30 mouse cellular contexts compared by ENCODE assay signal in the genomic region with DNA sequence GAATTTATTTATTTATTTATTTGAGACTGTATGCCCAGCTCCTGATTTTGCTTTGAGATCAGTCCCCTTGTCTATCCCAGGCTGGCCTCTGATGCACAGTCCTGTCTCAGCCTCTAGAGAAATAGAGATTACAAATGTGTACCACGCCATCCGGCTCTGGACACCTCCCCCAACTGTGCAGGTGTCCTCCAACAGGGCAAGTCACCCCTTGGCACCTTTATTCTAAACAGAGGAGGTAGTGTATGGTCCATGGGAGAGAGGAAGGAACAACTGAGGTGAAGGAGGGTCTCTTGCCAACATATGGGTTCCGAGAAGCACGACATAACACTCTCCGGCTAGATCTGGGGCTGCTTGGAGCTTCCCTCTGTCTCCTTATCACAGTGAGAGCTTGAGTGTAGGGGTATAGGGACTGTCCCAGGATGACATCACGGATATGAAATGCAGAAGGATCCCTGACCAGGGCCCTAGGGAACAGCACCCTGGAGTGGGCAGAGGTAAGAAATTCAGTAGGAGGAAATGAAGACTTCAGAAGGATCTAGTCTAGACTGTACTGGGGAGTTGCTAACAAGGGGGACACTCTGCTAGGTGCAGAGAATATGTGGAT. TPM values are rescaled to one million over a fixed set of nuclear protein-coding genes. Genes with fewer than 3 reads are reported as not detected.
DNase-seq lines count a peak whose midpoint lies in the region; ATAC-seq and TF ChIP-seq lines count a peak whose summit lies in the region.
"Had no signal": no experiment of that assay in that cellular context is flagged by ENCODE, and none has a peak within 500 bp of the region (broad histone marks: within the 10 kb centered on the region; RNA-seq: fewer than 3 reads in every experiment).

No protein-coding gene starts in this region.

- H3K9me3 ChIP-seq in erythroblast, embryonic 14.5 days (ENCODE audit: control insufficient read depth, low read length): peaks cover 7% of the 10 kb centered on the region; the same call in 1 of the 2 replicates
- H3K9me3 ChIP-seq in midbrain, embryonic 13.5 days: no peaks in the 10 kb centered on the region
- no peaks in the 10 kb centered on the region for H3K9me3 ChIP-seq in midbrain, embryonic 16.5 days (replicated peaks; ENCODE audit: control insufficient read depth, low read length, poor library complexity, severe bottlenecking)
- H3K9me3 ChIP-seq in liver, embryonic 12.5 days (replicated peaks): no peaks in the 10 kb centered on the region
- H3K9me3 ChIP-seq in liver, postnatal 0 days (ENCODE audit: low read length): no peaks in the 10 kb centered on the region
- H3K9me3 ChIP-seq: embryonic facial prominence, embryonic 10.5 days; embryonic facial prominence, embryonic 15.5 days; limb, embryonic 13.5 days; midbrain, embryonic 10.5 days had no signal

- H3K9ac ChIP-seq in midbrain, embryonic 13.5 days (replicated peaks): no peak overlapping the region
- H3K9ac ChIP-seq in midbrain, embryonic 16.5 days (ENCODE audit: low read depth, low read length): no peak overlapping the region
- peak overlapping the region; percentile 59 for H3K9ac ChIP-seq in liver, embryonic 12.5 days
- H3K9ac ChIP-seq in liver, postnatal 0 days (replicated peaks): 0 out of 2 replicates have a peak overlapping the region, but pooled peaks have one; percentile 59
- H3K9ac ChIP-seq: embryonic facial prominence, embryonic 15.5 days; heart, embryonic 12.5 days; hindbrain, embryonic 14.5 days; limb, embryonic 13.5 days had no signal

- H3K4me3 ChIP-seq in erythroblast, embryonic 14.5 days (replicated peaks): peak overlapping the region; percentile 42
- no peak overlapping the region for H3K4me3 ChIP-seq in midbrain, embryonic 13.5 days (replicated peaks)
- H3K4me3 ChIP-seq in midbrain, embryonic 16.5 days (ENCODE audit: low read depth, low read length): no peak overlapping the region
- 0 out of 2 replicates have a peak overlapping the region, but pooled peaks have one; percentile 11 for H3K4me3 ChIP-seq in liver, embryonic 12.5 days
- H3K4me3 ChIP-seq in liver, postnatal 0 days (ENCODE audit: low read depth, low read length): no peak overlapping the region
- H3K4me3 ChIP-seq: embryonic facial prominence, embryonic 10.5 days; embryonic facial prominence, embryonic 15.5 days; heart, embryonic 12.5 days; left cerebral cortex, adult 2 months; limb, embryonic 13.5 days; midbrain, embryonic 10.5 days had no signal

- WGBS in midbrain, embryonic 13.5 days: 90% methylated on average over 6 of the region's 6 CpGs
- whole genome bisulfite sequencing in midbrain, embryonic 16.5 days: 91% methylated on average over 6 of the region's 6 CpGs
- WGBS in liver, embryonic 12.5 days (ENCODE audit: insufficient replicate concordance): 78% methylated on average over 6 of the region's 6 CpGs
- WGBS in liver, postnatal 0 days (ENCODE audit: insufficient replicate concordance): 69% methylated on average over 6 of the region's 6 CpGs

- no peak for TF ChIP-seq CTCF in liver, postnatal 0 days (IDR thresholded peaks at IDR 0.05; ENCODE audit: low read depth)

- no peaks in the 10 kb centered on the region for H3K27me3 ChIP-seq in erythroblast, embryonic 14.5 days (ENCODE audit: control insufficient read depth)
- H3K27me3 ChIP-seq in midbrain, embryonic 13.5 days: no peaks in the 10 kb centered on the region
- H3K27me3 ChIP-seq in midbrain, embryonic 16.5 days (ENCODE audit: control insufficient read depth, insufficient read depth, low read depth, low read length): no peaks in the 10 kb centered on the region
- H3K27me3 ChIP-seq in liver, embryonic 12.5 days (replicated peaks): peaks cover 6% of the 10 kb centered on the region; the same call in 1 of the 2 replicates
- no peaks in the 10 kb centered on the region for H3K27me3 ChIP-seq in liver, postnatal 0 days (ENCODE audit: insufficient read depth, low read length)
- H3K27me3 ChIP-seq: embryonic facial prominence, embryonic 15.5 days; heart, embryonic 12.5 days; limb, embryonic 13.5 days had no signal

- no peak overlapping the region for H3K27ac ChIP-seq in midbrain, embryonic 13.5 days
- H3K27ac ChIP-seq in midbrain, embryonic 16.5 days (ENCODE audit: low read length): no peak overlapping the region
- H3K27ac ChIP-seq in liver, embryonic 12.5 days: peak overlapping the region; percentile 65
- peak overlapping the region; percentile 88 for H3K27ac ChIP-seq in liver, postnatal 0 days (ENCODE audit: low read depth)
- H3K27ac ChIP-seq: embryonic facial prominence, embryonic 10.5 days; embryonic facial prominence, embryonic 15.5 days; hindbrain, embryonic 14.5 days; left cerebral cortex, adult 2 months; limb, embryonic 13.5 days; midbrain, embryonic 10.5 days had no signal

- TF ChIP-seq EP300 in liver, postnatal 0 days (IDR thresholded peaks at IDR 0.05; ENCODE audit: low read depth): no peak

- ATAC-seq in erythroblast, adult 5-6 weeks (replicated peaks; ENCODE audit: low FRiP score, poor library complexity, severe bottlenecking): no peak
- ATAC-seq in midbrain, embryonic 13.5 days: 0 out of 2 replicates have a peak, but pooled peaks have one; percentile 17
- no peak for ATAC-seq in midbrain, embryonic 16.5 days
- peak; percentile 55 for ATAC-seq in liver, embryonic 12.5 days
- no peak for ATAC-seq in liver, postnatal 0 days
- ATAC-seq: forebrain, embryonic 14.5 days; intestine, postnatal 0 days had no signal

- peaks cover 52% of the 10 kb centered on the region for H3K36me3 ChIP-seq in erythroblast, embryonic 14.5 days (ENCODE audit: control insufficient read depth)
- no peaks in the 10 kb centered on the region for H3K36me3 ChIP-seq in midbrain, embryonic 13.5 days
- no peaks in the 10 kb centered on the region for H3K36me3 ChIP-seq in midbrain, embryonic 16.5 days (ENCODE audit: control insufficient read depth, insufficient read depth, low read length)
- peaks cover 36% of the 10 kb centered on the region for H3K36me3 ChIP-seq in liver, embryonic 12.5 days
- H3K36me3 ChIP-seq in liver, postnatal 0 days (replicated peaks; ENCODE audit: insufficient read depth, low read length): peaks cover 13% of the 10 kb centered on the region; the same call in 1 of the 2 replicates
- H3K36me3 ChIP-seq: embryonic facial prominence, embryonic 10.5 days; embryonic facial prominence, embryonic 15.5 days; heart, embryonic 12.5 days; limb, embryonic 13.5 days; midbrain, embryonic 10.5 days had no signal

- no peak overlapping the region for H3K4me2 ChIP-seq in midbrain, embryonic 13.5 days (replicated peaks)
- no peak overlapping the region for H3K4me2 ChIP-seq in midbrain, embryonic 16.5 days (ENCODE audit: low read length)
- peak overlapping the region; percentile 58 for H3K4me2 ChIP-seq in liver, embryonic 12.5 days
- peak overlapping the region; percentile 88 for H3K4me2 ChIP-seq in liver, postnatal 0 days (ENCODE audit: low read depth, low read length)
- H3K4me2 ChIP-seq: embryonic facial prominence, embryonic 15.5 days; heart, embryonic 12.5 days; hindbrain, embryonic 14.5 days; limb, embryonic 13.5 days had no signal

- no peak for DNase-seq in liver, postnatal 0 days
- no peak for DNase-seq in layer of hippocampus, adult 9-11 months
- DNase-seq in c-Kit-positive CD71-positive TER-119-positive erythroid progenitor cells, embryonic 14.5 days (ENCODE audit: low spot score): no peak
- DNase-seq: adrenal gland, postnatal 25 days; cerebellum, adult 2 months; cerebellum, postnatal 25 days; gastrocnemius, postnatal 14 days; heart, adult 18-20 months; heart, postnatal 4 days; kidney, adult 9 months; kidney, postnatal 10 days; lung, adult 2 months; lung, postnatal 10 days had no signal

- H3K4me1 ChIP-seq in erythroblast, embryonic 14.5 days (ENCODE audit: control insufficient read depth): peaks cover 64% of the 10 kb centered on the region
- H3K4me1 ChIP-seq in midbrain, embryonic 13.5 days (replicated peaks): no peaks in the 10 kb centered on the region
- H3K4me1 ChIP-seq in midbrain, embryonic 16.5 days (ENCODE audit: control insufficient read depth, insufficient read depth, low read length): no peaks in the 10 kb centered on the region
- H3K4me1 ChIP-seq in liver, embryonic 12.5 days: peaks cover 71% of the 10 kb centered on the region
- H3K4me1 ChIP-seq in liver, postnatal 0 days (ENCODE audit: insufficient read depth): peaks cover 28% of the 10 kb centered on the region
- H3K4me1 ChIP-seq: embryonic facial prominence, embryonic 10.5 days; embryonic facial prominence, embryonic 15.5 days; limb, embryonic 13.5 days had no signal

RNA-seq across cellular contexts. Expression of a gene that starts 1.1 kb away (rescaled TPM):
- 0.41 and 0.44 TPM in 2 replicates for polyA plus RNA-seq in erythroblast, embryonic 14.5 days (2012)
- total RNA-seq in erythroblast, adult 5-6 weeks (2015; ENCODE audit: low replicate concordance): 2.1 and 4.4 TPM in 2 replicates
- total RNA-seq in erythroblast, adult 5-6 weeks (2017; ENCODE audit: low replicate concordance): 2.1 and 6.4 TPM in 2 replicates
- polyA plus RNA-seq in midbrain, embryonic 13.5 days (2015; fragmentation: Nextera tagmentation; extraction: Ambion mirVana): 0.12 TPM in 1 of 2 replicates, not detected in the other
- 0.08 and 0.19 TPM in 2 replicates for polyA plus RNA-seq in midbrain, embryonic 16.5 days (2015; fragmentation: Nextera tagmentation; extraction: Ambion mirVana)
- 0.48 and 0.55 TPM in 2 replicates for polyA plus RNA-seq in liver, embryonic 12.5 days (2016; fragmentation: Nextera tagmentation; extraction: Ambion mirVana)
- 0.58 and 1.3 TPM in 2 replicates for polyA plus RNA-seq in liver, postnatal 0 days (2015; fragmentation: Nextera tagmentation; extraction: Ambion mirVana)
- total RNA-seq: adrenal gland, postnatal 25 days; gastrocnemius, postnatal 14 days; left cerebral cortex, adult 2 months; left cerebral cortex, postnatal 36 days had no signal
- polyA plus RNA-seq: C2C12; embryonic facial prominence, embryonic 10.5 days; heart, embryonic 12.5 days; hindbrain, embryonic 14.5 days had no signal

RNA-seq across cellular contexts. Expression of a gene that starts 17.1 kb away (rescaled TPM):
- polyA plus RNA-seq in erythroblast, embryonic 14.5 days (2012): 0.18 and 0.26 TPM in 2 replicates
- not detected in 2 replicates for total RNA-seq in erythroblast, adult 5-6 weeks (2015; ENCODE audit: low replicate concordance)
- not detected in 2 replicates for total RNA-seq in erythroblast, adult 5-6 weeks (2017; ENCODE audit: low replicate concordance)
- 1.5 and 1.6 TPM in 2 replicates for polyA plus RNA-seq in midbrain, embryonic 13.5 days (2015; fragmentation: Nextera tagmentation; extraction: Ambion mirVana)
- 2.9 and 4.2 TPM in 2 replicates for polyA plus RNA-seq in midbrain, embryonic 16.5 days (2015; fragmentation: Nextera tagmentation; extraction: Ambion mirVana)
- polyA plus RNA-seq in liver, embryonic 12.5 days (2016; fragmentation: Nextera tagmentation; extraction: Ambion mirVana): 2.1 and 2.3 TPM in 2 replicates
- 1.8 and 2.0 TPM in 2 replicates for polyA plus RNA-seq in liver, postnatal 0 days (2015; fragmentation: Nextera tagmentation; extraction: Ambion mirVana)

RNA-seq across cellular contexts. Expression of a gene that starts 22.2 kb away (rescaled TPM):
- polyA plus RNA-seq in erythroblast, embryonic 14.5 days (2012): not detected in 2 replicates
- total RNA-seq in erythroblast, adult 5-6 weeks (2015; ENCODE audit: low replicate concordance): not detected in 2 replicates
- total RNA-seq in erythroblast, adult 5-6 weeks (2017; ENCODE audit: low replicate concordance): not detected in 2 replicates
- 0.19 TPM in 1 of 2 replicates, not detected in the other for polyA plus RNA-seq in midbrain, embryonic 13.5 days (2015; fragmentation: Nextera tagmentation; extraction: Ambion mirVana)
- 0.06 TPM in 1 of 2 replicates, not detected in the other for polyA plus RNA-seq in midbrain, embryonic 16.5 days (2015; fragmentation: Nextera tagmentation; extraction: Ambion mirVana)
- polyA plus RNA-seq in liver, embryonic 12.5 days (2016; fragmentation: Nextera tagmentation; extraction: Ambion mirVana): not detected in 2 replicates
- not detected in 2 replicates for polyA plus RNA-seq in liver, postnatal 0 days (2015; fragmentation: Nextera tagmentation; extraction: Ambion mirVana)
- polyA plus RNA-seq: forebrain, embryonic 14.5 days; hindbrain, embryonic 14.5 days; neural tube, embryonic 14.5 days had no signal

RNA-seq across cellular contexts. Expression of a gene that starts 48.6 kb away (rescaled TPM):
- polyA plus RNA-seq in erythroblast, embryonic 14.5 days (2012): 0.63 and 0.69 TPM in 2 replicates
- 1.7 and 3.5 TPM in 2 replicates for total RNA-seq in erythroblast, adult 5-6 weeks (2015; ENCODE audit: low replicate concordance)
- total RNA-seq in erythroblast, adult 5-6 weeks (2017; ENCODE audit: low replicate concordance): 0.42 and 1.4 TPM in 2 replicates
- 24.2 and 24.6 TPM in 2 replicates for polyA plus RNA-seq in midbrain, embryonic 13.5 days (2015; fragmentation: Nextera tagmentation; extraction: Ambion mirVana)
- polyA plus RNA-seq in midbrain, embryonic 16.5 days (2015; fragmentation: Nextera tagmentation; extraction: Ambion mirVana): 33.6 and 34.8 TPM in 2 replicates
- 9.8 and 10.7 TPM in 2 replicates for polyA plus RNA-seq in liver, embryonic 12.5 days (2016; fragmentation: Nextera tagmentation; extraction: Ambion mirVana)
- 5.6 and 7.0 TPM in 2 replicates for polyA plus RNA-seq in liver, postnatal 0 days (2015; fragmentation: Nextera tagmentation; extraction: Ambion mirVana)

Comparison
In these comparisons a context has a peak if more than half of its experiments do, and no peak if none do; other contexts are left out.
1. H3K4me3 ChIP-seq: peak in erythroblast, embryonic 14.5 days (single experiment) and liver, embryonic 12.5 days (single experiment); none in midbrain, embryonic 13.5 days (single experiment), midbrain, embryonic 16.5 days (single experiment) and liver, postnatal 0 days (single experiment).
2. ATAC-seq: peak in midbrain, embryonic 13.5 days (single experiment) and liver, embryonic 12.5 days (single experiment); none in erythroblast, adult 5-6 weeks (single experiment), midbrain, embryonic 16.5 days (single experiment) and liver, postnatal 0 days (single experiment).
3. H3K27ac ChIP-seq: peak in liver, embryonic 12.5 days (single experiment) and liver, postnatal 0 days (single experiment); none in midbrain, embryonic 13.5 days (single experiment) and midbrain, embryonic 16.5 days (single experiment).
4. H3K4me2 ChIP-seq: peak in liver, embryonic 12.5 days (single experiment) and liver, postnatal 0 days (single experiment); none in midbrain, embryonic 13.5 days (single experiment) and midbrain, embryonic 16.5 days (single experiment).
5. H3K9ac ChIP-seq: peak in liver, embryonic 12.5 days (single experiment) and liver, postnatal 0 days (single experiment); none in midbrain, embryonic 13.5 days (single experiment) and midbrain, embryonic 16.5 days (single experiment).